30 mouse cellular contexts compared by ENCODE assay signal in the genomic region with DNA sequence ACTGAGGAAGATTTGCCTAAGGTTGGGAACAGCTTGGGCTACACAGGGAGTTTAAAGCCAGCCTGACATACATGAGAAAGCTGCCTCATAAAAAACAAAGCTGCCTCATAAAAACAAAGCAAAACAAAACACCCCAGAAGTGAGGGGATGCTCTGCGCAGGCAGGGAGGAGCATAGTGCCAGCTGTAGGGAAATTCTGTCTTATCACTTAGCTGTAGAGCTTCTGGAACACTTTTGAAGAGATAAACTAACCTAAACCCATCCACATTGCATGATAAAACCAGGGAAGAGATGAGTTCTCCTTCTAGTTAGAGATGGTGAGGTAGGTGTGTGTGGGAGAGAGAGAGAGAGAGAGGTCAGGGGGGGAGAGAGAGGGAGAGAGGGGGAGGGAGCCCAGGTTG. TPM values are rescaled to one million over a fixed set of nuclear protein-coding genes. Genes with fewer than 3 reads are reported as not detected.
DNase-seq lines count a peak whose midpoint lies in the region; ATAC-seq and TF ChIP-seq lines count a peak whose summit lies in the region.
"Had no signal": no experiment of that assay in that cellular context is flagged by ENCODE, and none has a peak within 500 bp of the region (broad histone marks: within the 10 kb centered on the region; RNA-seq: fewer than 3 reads in every experiment).

No protein-coding gene starts in this region.

- no peak for TF ChIP-seq CTCF in G1E (IDR thresholded peaks at IDR 0.05; ENCODE audit: low read depth, low read length)
- TF ChIP-seq CTCF in MEL (IDR thresholded peaks at IDR 0.05 in 2 of 3, conservative IDR thresholded peaks at IDR 0.05 in 1 of 3; ENCODE audit: control insufficient read depth in 1 of 3, insufficient read depth in 1 of 3, low read depth in 2 of 3, low read length in 3 of 3, poor library complexity in 1 of 3, severe bottlenecking in 1 of 3), result no peak

- TF ChIP-seq RAD21 in MEL (IDR thresholded peaks at IDR 0.05; ENCODE audit: low read depth, low read length), result no peak

- H3K27me3 ChIP-seq in G1E (ENCODE audit: insufficient read depth, low read length) (peaks cover 11% of the 10 kb centered on the region), MEL (ENCODE audit: control insufficient read depth in 1 of 2, insufficient read depth in 2 of 2, low read length in 2 of 2) (no peaks in the 10 kb centered on the region)
- no peaks in the 10 kb centered on the region for H3K27me3 ChIP-seq in liver, embryonic 11.5 days (replicated peaks; ENCODE audit: control insufficient read depth, insufficient read depth, low read length)
- H3K27me3 ChIP-seq in liver, embryonic 16.5 days (ENCODE audit: control insufficient read depth, insufficient read depth, low read depth, low read length), result no peaks in the 10 kb centered on the region
- H3K27me3 ChIP-seq: embryonic facial prominence, embryonic 12.5 days; heart, embryonic 13.5 days; hindbrain, embryonic 15.5 days; midbrain, embryonic 15.5 days; neural tube, embryonic 12.5 days had no signal

- TF ChIP-seq EP300 in MEL (IDR thresholded peaks at IDR 0.05; ENCODE audit: low read depth in 1 of 2, low read length in 2 of 2), result peak; percentile 86 to 89

- no peak overlapping the region for H3K4me2 ChIP-seq in liver, embryonic 11.5 days
- peak overlapping the region; percentile 40 for H3K4me2 ChIP-seq in liver, embryonic 16.5 days (ENCODE audit: low read depth, low read length)
- H3K4me2 ChIP-seq: embryonic facial prominence, embryonic 12.5 days; forebrain, embryonic 13.5 days; heart, embryonic 13.5 days; hindbrain, embryonic 15.5 days; midbrain, embryonic 15.5 days; neural tube, embryonic 12.5 days had no signal

- no peak for TF ChIP-seq POLR2A in MEL (IDR thresholded peaks at IDR 0.05; ENCODE audit: control insufficient read depth in 1 of 2, insufficient read depth in 1 of 2, low read depth in 1 of 2, low read length in 2 of 2, poor library complexity in 1 of 2)

- H3K36me3 ChIP-seq in G1E (replicated peaks) (no peaks in the 10 kb centered on the region), MEL (ENCODE audit: control insufficient read depth in 1 of 2, insufficient read depth in 2 of 2, low read length in 2 of 2) (peaks cover 0 to 39% of the 10 kb centered on the region in 2 experiments; a peak in 2 of 4 replicates)
- no peaks in the 10 kb centered on the region for H3K36me3 ChIP-seq in liver, embryonic 11.5 days (ENCODE audit: control insufficient read depth, insufficient read depth, low read length)
- no peaks in the 10 kb centered on the region for H3K36me3 ChIP-seq in liver, embryonic 16.5 days (ENCODE audit: control insufficient read depth, insufficient read depth)
- H3K36me3 ChIP-seq: embryonic facial prominence, embryonic 12.5 days; heart, embryonic 13.5 days; hindbrain, embryonic 15.5 days; midbrain, embryonic 15.5 days; neural tube, embryonic 12.5 days had no signal

- no peak overlapping the region; the same call in 1 of the 2 replicates for H3K4me3 ChIP-seq in G1E (ENCODE audit: low read depth, low read length)
- no peak overlapping the region for H3K4me3 ChIP-seq in MEL (ENCODE audit: control insufficient read depth in 1 of 2, insufficient read depth in 1 of 2, low read depth in 2 of 2, low read length in 2 of 2)
- H3K4me3 ChIP-seq in liver, embryonic 11.5 days (ENCODE audit: low read depth, low read length), result no peak overlapping the region
- H3K4me3 ChIP-seq in liver, embryonic 16.5 days (ENCODE audit: low read depth, low read length), result no peak overlapping the region
- H3K4me3 ChIP-seq: embryonic facial prominence, embryonic 12.5 days; forebrain, embryonic 13.5 days; heart, embryonic 13.5 days; hindbrain, embryonic 15.5 days; midbrain, embryonic 15.5 days; neural tube, embryonic 12.5 days had no signal

- H3K4me1 ChIP-seq in G1E (ENCODE audit: insufficient read depth, low read depth, low read length), result peaks cover 64% of the 10 kb centered on the region
- peaks cover 23 to 49% of the 10 kb centered on the region in 2 experiments for H3K4me1 ChIP-seq in MEL (ENCODE audit: control insufficient read depth in 1 of 2, insufficient read depth in 2 of 2, low read length in 2 of 2)
- peaks cover 15% of the 10 kb centered on the region for H3K4me1 ChIP-seq in liver, embryonic 11.5 days (replicated peaks; ENCODE audit: control insufficient read depth, insufficient read depth, low read length)
- H3K4me1 ChIP-seq in liver, embryonic 16.5 days (ENCODE audit: control insufficient read depth, low read depth, low read length), result peaks cover 33% of the 10 kb centered on the region

- H3K9me3 ChIP-seq in G1E (replicated peaks) (no peaks in the 10 kb centered on the region), MEL (replicated peaks; ENCODE audit: insufficient read depth, low read length) (no peaks in the 10 kb centered on the region)
- no peaks in the 10 kb centered on the region for H3K9me3 ChIP-seq in liver, embryonic 11.5 days (ENCODE audit: control insufficient read depth, low read length)
- H3K9me3 ChIP-seq in liver, embryonic 16.5 days (replicated peaks; ENCODE audit: control insufficient read depth, low read length), result no peaks in the 10 kb centered on the region
- H3K9me3 ChIP-seq: embryonic facial prominence, embryonic 12.5 days; forebrain, embryonic 13.5 days; heart, embryonic 13.5 days; hindbrain, embryonic 15.5 days; midbrain, embryonic 15.5 days; neural tube, embryonic 12.5 days had no signal

- H3K79me2 ChIP-seq in MEL (ENCODE audit: control insufficient read depth, insufficient read depth, low read length, poor library complexity), result peaks cover 16% of the 10 kb centered on the region

- WGBS in liver, embryonic 11.5 days, result 39% methylated on average over 1 of the region's 1 CpGs
- WGBS in liver, embryonic 16.5 days (ENCODE audit: insufficient replicate concordance), result 42% methylated on average over 1 of the region's 1 CpGs

- peak overlapping the region; percentile 51 for H3K27ac ChIP-seq in MEL (ENCODE audit: control insufficient read depth, low read depth, low read length)
- H3K27ac ChIP-seq in liver, embryonic 11.5 days (ENCODE audit: low read depth, low read length), result no peak overlapping the region
- H3K27ac ChIP-seq in liver, embryonic 16.5 days (ENCODE audit: low read length), result peak overlapping the region; percentile 63
- H3K27ac ChIP-seq: embryonic facial prominence, embryonic 12.5 days; forebrain, embryonic 13.5 days; heart, embryonic 13.5 days; hindbrain, embryonic 15.5 days; midbrain, embryonic 15.5 days; neural tube, embryonic 12.5 days had no signal

- H3K9ac ChIP-seq in MEL (ENCODE audit: control insufficient read depth, low read depth, low read length, poor library complexity, severe bottlenecking), result no peak overlapping the region
- no peak overlapping the region for H3K9ac ChIP-seq in liver, embryonic 11.5 days (ENCODE audit: low read depth, low read length)
- H3K9ac ChIP-seq in liver, embryonic 16.5 days (ENCODE audit: low read depth, low read length), result no peak overlapping the region
- H3K9ac ChIP-seq: embryonic facial prominence, embryonic 12.5 days; forebrain, embryonic 13.5 days; heart, embryonic 13.5 days; hindbrain, embryonic 15.5 days; midbrain, embryonic 15.5 days; neural tube, embryonic 12.5 days had no signal

- ATAC-seq in G1E (ENCODE audit: extremely low read depth, insufficient number of reproducible peaks, low FRiP score, poor library complexity, severe bottlenecking), result peak; percentile 37
- peak; percentile 40; the same call in 1 of the 2 replicates for ATAC-seq in liver, embryonic 11.5 days (replicated peaks; ENCODE audit: low FRiP score)
- ATAC-seq in liver, embryonic 16.5 days (ENCODE audit: low read depth), result peak; percentile 37
- ATAC-seq: forebrain, embryonic 13.5 days; inflammation-experienced regulatory T-cells, adult 6 months; midbrain, embryonic 15.5 days had no signal

- DNase-seq in G1E (ENCODE audit: low spot score), result peak; percentile 29
- DNase-seq in MEL (ENCODE audit: low read depth, low spot score), result peak; percentile 74
- no peak for DNase-seq in liver, embryonic 11.5 days (ENCODE audit: low spot score)
- no peak for DNase-seq in retina, postnatal 1 day
- DNase-seq in frontal cortex, postnatal 36 days (ENCODE audit: low spot score in 2 of 2), result no peak
- DNase-seq in heart, adult 11 months, result no peak
- DNase-seq: adrenal gland, postnatal 14 days; B cell, adult 2 months; cerebellum, adult 11-12 months; cerebellum, adult 9-11 months; embryo, embryonic 11 days; gastrocnemius, postnatal 25 days; heart, adult 18-20 months; heart, postnatal 10 days; kidney, adult 11 months; kidney, postnatal 14 days; layer of hippocampus, adult 9-11 months; lung, postnatal 4 days had no signal

TF ChIP-seq in MEL, 35 proteins besides CTCF, POLR2A, EP300 and RAD21 (continues in another document):
- TF ChIP-seq POLR2AphosphoS2 (IDR thresholded peaks at IDR 0.05; ENCODE audit: low read length) (no peak), GATA1 (IDR thresholded peaks at IDR 0.05; ENCODE audit: low read depth, low read length) (peak; percentile 96), GABPA (IDR thresholded peaks at IDR 0.05; ENCODE audit: low read depth, low read length) (no peak), NELFE (IDR thresholded peaks at IDR 0.05; ENCODE audit: low read depth, low read length) (no peak), HCFC1 (IDR thresholded peaks at IDR 0.05; ENCODE audit: low read depth, low read length) (peak; percentile 56; the same call in 1 of the 2 replicates), TAL1 (IDR thresholded peaks at IDR 0.05; ENCODE audit: low read length) (peak; percentile 52), MXI1 (IDR thresholded peaks at IDR 0.05; ENCODE audit: low read depth, low read length) (peak; percentile 65), TCF12 (IDR thresholded peaks at IDR 0.05; ENCODE audit: low read depth, low read length) (peak; percentile 94), MYB (IDR thresholded peaks at IDR 0.05; ENCODE audit: low read depth, low read length) (no peak; the same call in 1 of the 2 replicates)

RNA-seq across cellular contexts. Expression of gene Acbd3, which starts 3.2 kb away (rescaled TPM):
- total RNA-seq in G1E (2014; fragmentation: Nextera tagmentation), result 34.9 and 39.0 TPM in 2 replicates
- 47.7 and 57.1 TPM in 2 replicates for total RNA-seq in G1E (2017)
- polyA plus RNA-seq in G1E (2012), result 8.2 and 9.0 TPM in 2 replicates
- 17.4 and 17.8 TPM in 2 replicates for total RNA-seq in MEL (2012; rRNA removed)
- polyA plus RNA-seq in MEL (2012; ENCODE audit: insufficient read depth in 1 of 2, insufficient read length in 2 of 2, low read depth in 1 of 2, low replicate concordance in 2 of 2, missing spikeins in 1 of 2), result 10 to 100 TPM in 1 of 2 experiments, not detected in 1; 23.2 TPM
- 17.5 and 18.4 TPM in 2 replicates for polyA plus RNA-seq in liver, embryonic 11.5 days (2014; fragmentation: Nextera tagmentation; extraction: Ambion mirVana)
- polyA plus RNA-seq in liver, embryonic 16.5 days (2015; fragmentation: Nextera tagmentation; extraction: Ambion mirVana), result 8.1 and 8.4 TPM in 2 replicates

RNA-seq across cellular contexts. Expression of gene Mixl1, which starts 25.8 kb away (rescaled TPM):
- total RNA-seq in G1E (2014; fragmentation: Nextera tagmentation) (not detected in 2 replicates), G1E (2017) (0.11 and 0.12 TPM in 2 replicates), MEL (2012; rRNA removed) (not detected in 2 replicates)
- polyA plus RNA-seq in G1E (2012) (not detected in 2 replicates), MEL (2012; ENCODE audit: insufficient read depth in 1 of 2, insufficient read length in 2 of 2, low read depth in 1 of 2, low replicate concordance in 2 of 2, missing spikeins in 1 of 2) (not detected)
- 1.8 and 2.0 TPM in 2 replicates for polyA plus RNA-seq in liver, embryonic 11.5 days (2014; fragmentation: Nextera tagmentation; extraction: Ambion mirVana)
- 0.18 and 0.27 TPM in 2 replicates for polyA plus RNA-seq in liver, embryonic 16.5 days (2015; fragmentation: Nextera tagmentation; extraction: Ambion mirVana)
- total RNA-seq: adrenal gland, postnatal 14 days; gastrocnemius, postnatal 25 days; heart, adult 18-20 months; heart, postnatal 10 days; hematopoietic stem cell, adult 5-6 weeks; left cerebral cortex, adult 18-20 months; left cerebral cortex, postnatal 14 days; liver, adult 2 months had no signal
- polyA plus RNA-seq: hindbrain, embryonic 15.5 days; liver, adult 2 months had no signal

Comparison
In these comparisons a context has a peak if more than half of its experiments do, and no peak if none do; other contexts are left out.
1. DNase-seq: peak in G1E (single experiment) and MEL (single experiment); none in liver, embryonic 11.5 days (single experiment), retina, postnatal 1 day (single experiment), frontal cortex, postnatal 36 days (0 of 2) and heart, adult 11 months (single experiment).
2. Peak in every context shown above with its lines, with median percentiles within 50 percentile points of each other: ATAC-seq.